Mouse (Mus musculus) stomach, embryonic 15.5 days (tissue): ENCODE data around the gene Asic3. TPM values are rescaled to one million over a fixed set of nuclear protein-coding genes. Genes with fewer than 3 reads are reported as not detected.
A peak's percentile ranks its signal among the peaks of the same experiment; 100 is the strongest.

Experiments
- ATAC-seq: fragments of 200-750 bp; cut with Nextera tagmentation; 2 replicates; pipeline ENCODE4 v1.8.0; 2017; ENCODE audit warnings: low read depth, moderate number of reproducible peaks, moderate TSS enrichment; ENCODE audit not compliant: insufficient read depth, low FRiP score
- H3K27ac ChIP-seq: fragments of 300-500 bp; sonication (generic); 2 replicates; pipeline ENCODE4 v1.5.1; 2015; ENCODE audit warnings: mild to moderate bottlenecking, inconsistent platforms
- H3K27me3 ChIP-seq: fragments of 300-500 bp; sonication (generic); replicated peaks from 2 replicates; pipeline ENCODE4 v1.6.1; 2015; ENCODE audit warnings: inconsistent platforms
- H3K36me3 ChIP-seq: fragments of 300-500 bp; sonication (generic); 2 replicates; pipeline ENCODE4 v1.6.1; 2015; ENCODE audit warnings: inconsistent platforms
- H3K4me1 ChIP-seq: fragments of 300-500 bp; sonication (generic); 2 replicates; pipeline ENCODE4 v1.6.1; 2015; ENCODE audit warnings: inconsistent platforms
- H3K4me2 ChIP-seq: fragments of 300-500 bp; sonication (generic); 2 replicates; pipeline ENCODE4 v1.6.1; 2015; ENCODE audit warnings: mild to moderate bottlenecking, inconsistent platforms
- H3K4me3 ChIP-seq: fragments of 300-500 bp; sonication (generic); replicated peaks from 2 replicates; pipeline ENCODE4 v1.5.1; 2015; ENCODE audit warnings: inconsistent platforms
- H3K9ac ChIP-seq: fragments of 300-500 bp; sonication (generic); 2 replicates; pipeline ENCODE4 v1.6.1; 2015; ENCODE audit warnings: inconsistent platforms
- H3K9me3 ChIP-seq: fragments of 300-500 bp; sonication (generic); 2 replicates; pipeline ENCODE4 v1.6.1; 2016; ENCODE audit warnings: inconsistent platforms
- WGBS: fragments of 180-500 bp; shearing (Covaris S2); methylation state at CpG from one replicate; pipeline ENCODE4 v1.1.7; 2015; 5-methylcytosine and 5-hydroxymethylcytosine counted together
- polyA plus RNA-seq: library from polyadenylated mRNA; unstranded; fragments of >200 nt; fragmentation: Nextera tagmentation; extraction: Ambion mirVana; gene quantifications from 2 replicates; pipeline ENCODE4 v1.2.1, GENCODE M21; 2015

Asic3 gene
- 0.18 TPM in 1 of 2 replicates, not detected in the other for polyA plus RNA-seq

DNA sequence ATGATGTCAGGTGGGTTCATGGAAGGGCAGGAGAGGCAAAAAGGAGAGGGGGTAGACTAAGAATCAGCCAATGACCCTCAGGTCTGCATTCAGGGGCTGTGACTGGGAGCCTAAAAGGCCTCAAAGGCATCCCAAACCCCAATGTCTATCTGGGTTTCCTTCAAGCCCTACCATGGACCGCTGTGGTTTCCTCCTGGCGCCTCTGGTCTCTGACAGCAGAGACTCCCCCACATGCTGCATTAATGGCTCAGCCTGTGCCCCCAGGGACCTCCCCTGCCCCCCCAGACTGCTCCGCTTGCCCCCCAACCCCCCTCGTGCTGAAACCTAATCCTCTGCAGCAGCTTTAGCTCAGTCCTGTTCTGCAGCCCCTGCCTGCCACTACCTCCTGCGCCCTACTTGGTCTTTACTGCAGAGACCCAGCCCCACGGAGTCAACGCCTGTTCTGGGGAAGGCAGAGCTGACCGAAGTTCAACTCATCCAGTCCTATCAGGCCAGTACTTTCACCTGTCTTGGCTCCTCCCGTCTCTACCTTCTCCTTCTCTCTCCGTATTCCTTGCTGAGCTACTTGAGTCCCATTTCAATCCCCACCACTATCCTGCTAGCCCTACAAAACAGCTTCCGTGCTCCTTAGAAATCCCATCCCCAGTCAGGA lies at the start of gene Asic3:
TSS of gene Asic3 (plus strand) at position 351 of the 652 bp plus-strand sequence.
- 36% methylated on average over 11 of the region's 11 CpGs for WGBS
- no peak for ATAC-seq
- Histone ChIP-seq H3K4me2 (no peak within 1 kb of the TSS), H3K4me1 (peaks cover 8% of the 10 kb centered on the region), H3K27ac (no peak within 1 kb of the TSS), H3K9me3 (no peaks in the 10 kb centered on the region), H3K27me3 (no peaks in the 10 kb centered on the region), H3K4me3 (no peak within 1 kb of the TSS), H3K9ac (no peak within 1 kb of the TSS), H3K36me3 (no peaks in the 10 kb centered on the region; the same call in 1 of the 2 replicates)

DNA sequence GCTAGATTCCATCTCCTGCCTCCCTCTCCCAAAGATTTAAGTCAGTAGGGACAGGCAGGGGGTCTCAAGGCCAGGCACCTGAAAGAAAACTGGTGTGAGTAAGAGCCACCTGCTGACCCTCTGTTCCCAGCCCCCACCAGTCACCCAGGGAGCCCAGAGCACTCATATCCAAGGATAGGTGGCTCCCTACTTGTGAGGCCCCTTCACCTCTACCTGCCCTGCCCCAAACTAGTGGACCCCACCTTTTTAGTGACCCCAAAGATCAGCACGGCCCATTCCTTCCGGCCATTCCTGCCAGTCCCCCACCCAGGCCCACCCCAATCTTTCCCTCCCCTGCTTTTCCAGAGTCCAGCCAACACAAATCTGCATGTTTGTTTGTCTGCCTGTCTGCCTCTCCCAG lies 49.7 kb upstream of the Asic3 start:
- Histone ChIP-seq H3K4me1 (no peaks in the 10 kb centered on the region), H3K9me3 (no peaks in the 10 kb centered on the region), H3K27me3 (no peaks in the 10 kb centered on the region), H3K4me3 (no peak overlapping the region), H3K27ac (no peak overlapping the region), H3K4me2 (no peak overlapping the region), H3K36me3 (no peaks in the 10 kb centered on the region), H3K9ac (no peak overlapping the region)
- 70% methylated on average over 2 of the region's 2 CpGs for WGBS
- no peak for ATAC-seq

DNA sequence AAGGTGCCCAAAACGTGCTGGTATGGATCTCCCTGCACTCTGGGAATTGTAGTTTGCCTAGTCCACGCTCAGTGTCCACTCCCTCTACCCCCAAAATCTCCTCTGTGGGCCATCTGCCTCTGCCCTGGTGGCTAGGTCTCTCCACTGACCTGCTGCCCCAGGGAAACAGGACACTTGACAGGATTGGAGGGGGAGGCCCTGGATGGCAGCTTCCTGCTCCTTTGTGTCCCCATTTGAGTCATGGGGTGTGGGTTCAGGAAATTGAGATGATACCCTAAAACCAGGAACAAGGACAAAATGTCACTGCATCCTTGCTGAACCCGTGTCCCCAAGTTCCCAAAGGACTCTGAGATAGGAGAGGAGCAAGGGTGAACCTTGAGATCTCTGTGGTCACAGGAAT lies 49.1 kb upstream of the Asic3 start:
- no peak for ATAC-seq
- no peaks in the 10 kb centered on the region for H3K4me1 ChIP-seq
- 58% methylated on average over 3 of the region's 3 CpGs for WGBS

DNA sequence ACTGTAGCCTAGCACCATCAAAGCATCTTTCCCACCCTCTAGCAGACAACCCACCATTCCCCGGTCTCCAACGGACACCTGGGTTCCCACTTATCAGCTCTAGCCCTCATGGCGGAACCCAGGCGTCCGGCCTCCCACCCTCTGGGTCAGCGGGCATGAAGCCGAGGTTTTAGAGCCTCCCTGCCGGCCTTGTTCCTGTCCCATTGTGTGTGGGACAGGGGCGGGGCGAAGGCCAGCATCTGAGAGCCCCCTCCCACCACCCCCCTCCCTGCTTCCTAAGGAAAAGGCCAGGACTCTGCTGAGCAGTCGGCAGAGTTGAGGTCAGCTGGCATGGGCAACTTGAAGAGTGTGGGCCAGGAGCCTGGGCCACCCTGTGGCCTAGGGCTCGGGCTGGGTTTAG lies 48.7 kb upstream of the Asic3 start, which contains the start of gene Nos3:
TSS of gene Nos3 (plus strand) at position 303 of the 400 bp plus-strand sequence.
- ATAC-seq = no peak
- Histone ChIP-seq H3K4me3 (peak within 1 kb of the TSS; percentile 17; the same call in 1 of the 2 replicates), H3K4me2 (no peak within 1 kb of the TSS)

More for the DNA sequence above, 49.1 kb upstream of the Asic3 start:
- Histone ChIP-seq H3K27me3 (no peaks in the 10 kb centered on the region), H3K36me3 (no peaks in the 10 kb centered on the region), H3K4me2 (no peak overlapping the region), H3K27ac (no peak overlapping the region), H3K9me3 (no peaks in the 10 kb centered on the region), H3K9ac (no peak overlapping the region), H3K4me3 (no peak overlapping the region)

DNA sequence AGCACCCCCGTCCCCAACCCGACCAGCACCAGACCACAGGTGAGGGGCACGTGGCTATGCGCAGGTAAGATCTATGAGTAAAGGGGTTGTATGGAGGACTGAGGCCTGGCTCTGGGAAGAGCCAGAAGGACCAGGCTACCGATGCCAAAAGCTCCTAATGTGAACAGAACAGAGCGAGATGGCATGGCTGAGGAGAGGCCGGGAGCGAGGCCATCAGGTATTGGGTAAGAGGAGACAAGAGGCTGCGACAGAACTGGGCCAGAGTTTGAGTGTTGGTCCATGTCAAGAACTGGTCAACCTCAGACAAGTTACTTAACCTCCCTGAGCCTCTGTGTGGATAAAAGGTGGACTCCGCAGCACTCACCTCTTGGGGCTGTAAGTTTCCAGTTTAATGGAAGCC lies 48.2 kb upstream of the Asic3 start:
- H3K27ac ChIP-seq = no peak overlapping the region
- no peak overlapping the region for H3K9ac ChIP-seq
- H3K27me3 ChIP-seq = no peaks in the 10 kb centered on the region
- no peak for ATAC-seq
- H3K9me3 ChIP-seq = no peaks in the 10 kb centered on the region
- 77% methylated on average over 10 of the region's 10 CpGs for WGBS
- no peaks in the 10 kb centered on the region for H3K4me1 ChIP-seq
- H3K4me2 ChIP-seq = no peak overlapping the region
- no peaks in the 10 kb centered on the region for H3K36me3 ChIP-seq
- peak overlapping the region; percentile 17; the same call in 1 of the 2 replicates for H3K4me3 ChIP-seq

More for the DNA sequence above, 48.7 kb upstream of the Asic3 start, which contains the start of gene Nos3:
- 60% methylated on average over 12 of the region's 12 CpGs for WGBS
- H3K27me3 ChIP-seq = no peaks in the 10 kb centered on the region
- H3K36me3 ChIP-seq = no peaks in the 10 kb centered on the region
- H3K9me3 ChIP-seq = no peaks in the 10 kb centered on the region
- H3K27ac ChIP-seq = no peak within 1 kb of the TSS
- H3K9ac ChIP-seq = no peak within 1 kb of the TSS
- no peaks in the 10 kb centered on the region for H3K4me1 ChIP-seq

DNA sequence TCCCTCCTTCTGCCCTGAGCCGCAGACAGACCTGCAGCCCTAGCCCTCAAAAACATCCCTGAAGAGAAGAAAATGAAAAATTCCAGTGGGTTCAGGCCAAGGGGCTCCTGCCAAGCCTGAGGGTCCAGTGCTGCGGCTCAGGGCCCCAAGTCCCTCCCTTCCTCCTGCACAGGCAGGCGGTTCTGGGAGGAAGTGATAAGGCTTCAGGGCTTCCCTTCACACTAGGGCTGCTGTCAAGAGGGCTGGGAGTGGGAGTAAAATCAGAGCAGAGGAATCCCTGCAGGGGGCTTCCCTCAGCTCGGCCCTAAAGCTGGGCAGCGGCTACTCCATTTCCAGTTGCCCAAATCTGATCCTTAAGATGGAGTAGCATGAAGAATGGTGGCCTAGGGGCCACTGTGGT lies 47.7 kb upstream of the Asic3 start:
- 31% methylated on average over 5 of the region's 5 CpGs for WGBS
- Histone ChIP-seq H3K9ac (no peak overlapping the region), H3K27me3 (no peaks in the 10 kb centered on the region), H3K27ac (no peak overlapping the region), H3K4me2 (no peak overlapping the region), H3K4me3 (no peak overlapping the region), H3K9me3 (no peaks in the 10 kb centered on the region), H3K4me1 (no peaks in the 10 kb centered on the region), H3K36me3 (no peaks in the 10 kb centered on the region)
- no peak for ATAC-seq

DNA sequence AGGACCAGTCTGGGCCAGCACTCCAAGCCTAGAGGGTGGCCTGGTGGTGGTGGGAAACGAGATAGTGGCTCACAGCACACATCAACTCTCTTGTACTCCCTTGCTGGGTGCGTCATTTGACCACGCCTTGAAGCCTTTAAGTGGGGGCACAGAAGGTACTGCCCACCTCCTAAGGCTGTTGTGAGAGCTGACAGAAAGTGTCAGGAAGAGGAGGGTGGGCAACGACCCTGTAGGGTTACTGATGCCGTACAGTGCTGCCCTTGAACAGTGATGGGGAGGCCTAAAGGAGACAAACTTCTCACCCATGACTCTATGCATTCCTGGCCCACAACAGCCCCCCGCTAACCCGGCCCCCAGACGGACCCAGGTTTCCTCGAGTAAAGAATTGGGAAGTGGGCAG lies 46.8 kb upstream of the Asic3 start:
- no peaks in the 10 kb centered on the region for H3K9me3 ChIP-seq
- no peaks in the 10 kb centered on the region for H3K4me1 ChIP-seq
- 76% methylated on average over 9 of the region's 9 CpGs for WGBS
- H3K27ac ChIP-seq = no peak overlapping the region
- no peaks in the 10 kb centered on the region for H3K27me3 ChIP-seq
- no peak for ATAC-seq
- H3K36me3 ChIP-seq = no peaks in the 10 kb centered on the region
- H3K4me2 ChIP-seq = no peak overlapping the region
- no peak overlapping the region for H3K4me3 ChIP-seq
- no peak overlapping the region for H3K9ac ChIP-seq

DNA sequence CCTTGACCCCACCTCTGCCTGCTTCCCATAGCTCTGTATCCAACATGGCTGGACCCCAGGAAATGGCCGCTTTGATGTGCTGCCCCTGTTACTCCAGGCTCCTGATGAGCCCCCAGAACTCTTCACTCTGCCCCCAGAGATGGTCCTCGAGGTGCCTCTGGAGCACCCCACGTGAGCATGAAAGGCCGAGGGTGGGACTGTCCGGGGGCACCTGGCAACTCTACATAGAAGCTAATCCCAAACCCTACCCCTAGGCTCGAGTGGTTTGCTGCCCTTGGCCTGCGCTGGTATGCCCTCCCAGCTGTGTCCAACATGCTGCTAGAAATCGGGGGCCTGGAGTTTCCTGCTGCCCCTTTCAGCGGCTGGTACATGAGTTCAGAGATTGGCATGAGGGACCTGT lies 43.4 kb upstream of the Asic3 start:
- peak; percentile 47; the same call in 1 of the 2 replicates for ATAC-seq
- Histone ChIP-seq H3K27me3 (no peaks in the 10 kb centered on the region), H3K4me2 (no peak overlapping the region), H3K4me3 (no peak overlapping the region), H3K9ac (no peak overlapping the region), H3K27ac (no peak overlapping the region), H3K9me3 (no peaks in the 10 kb centered on the region), H3K4me1 (peaks cover 7% of the 10 kb centered on the region), H3K36me3 (no peaks in the 10 kb centered on the region)
- 88% methylated on average over 9 of the region's 9 CpGs for WGBS

DNA sequence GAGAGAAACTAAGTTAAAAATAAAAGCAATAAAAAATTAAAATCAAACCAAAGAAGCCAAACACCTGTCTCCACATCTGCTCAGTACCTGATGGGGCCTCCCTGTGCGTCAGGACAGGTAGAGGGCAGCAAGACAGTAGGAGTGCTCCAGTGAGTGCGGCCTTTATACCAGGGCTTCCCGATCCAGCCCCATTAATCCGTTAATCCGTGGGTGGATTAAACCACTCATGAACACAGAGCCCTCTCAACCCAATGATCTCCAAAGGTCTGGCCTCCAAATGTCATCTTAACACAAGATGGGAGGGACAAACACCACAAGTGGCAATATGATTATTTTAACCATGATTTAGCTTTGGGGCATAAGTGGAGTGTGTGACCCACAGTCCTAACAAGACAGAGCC lies 39.4 kb upstream of the Asic3 start:
- H3K4me3 ChIP-seq = no peak overlapping the region
- H3K27me3 ChIP-seq = 0 out of 2 replicates have a peak, but pooled peaks cover 3% of the 10 kb centered on the region
- H3K9me3 ChIP-seq = no peaks in the 10 kb centered on the region
- H3K9ac ChIP-seq = no peak overlapping the region
- H3K27ac ChIP-seq = 0 out of 2 replicates have a peak overlapping the region, but pooled peaks have one; percentile 31
- H3K36me3 ChIP-seq = no peaks in the 10 kb centered on the region
- no peak for ATAC-seq
- H3K4me1 ChIP-seq = peaks cover 10% of the 10 kb centered on the region
- WGBS = 73% methylated on average over 5 of the region's 5 CpGs
- no peak overlapping the region; the same call in 1 of the 2 replicates for H3K4me2 ChIP-seq

DNA sequence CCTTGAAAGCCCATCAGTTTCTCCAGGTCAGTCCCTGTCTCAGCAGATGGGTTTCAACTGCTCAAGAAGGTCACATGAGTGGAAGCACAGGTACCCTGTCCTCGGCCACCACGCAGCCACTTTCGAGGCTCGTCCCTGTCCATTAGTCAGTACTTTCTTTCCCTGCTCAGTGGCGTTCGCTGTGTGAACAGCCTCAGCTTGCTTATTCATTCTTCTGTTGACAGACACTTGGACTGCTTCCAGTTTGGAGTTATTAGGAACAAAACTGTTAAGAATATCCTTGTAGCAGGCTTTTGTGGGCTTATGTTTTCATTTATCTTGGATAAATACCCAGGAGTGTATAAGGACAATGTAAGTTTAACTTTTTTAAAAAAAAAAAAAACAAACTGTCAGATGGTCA lies 39.0 kb upstream of the Asic3 start:
- H3K4me3 ChIP-seq = no peak overlapping the region
- WGBS = 27% methylated on average over 6 of the region's 6 CpGs
- peaks cover 10% of the 10 kb centered on the region for H3K4me1 ChIP-seq
- H3K9ac ChIP-seq = no peak overlapping the region
- H3K9me3 ChIP-seq = no peaks in the 10 kb centered on the region
- no peak overlapping the region; the same call in 1 of the 2 replicates for H3K4me2 ChIP-seq
- ATAC-seq = no peak
- no peaks in the 10 kb centered on the region for H3K36me3 ChIP-seq
- 0 out of 2 replicates have a peak, but pooled peaks cover 3% of the 10 kb centered on the region for H3K27me3 ChIP-seq
- H3K27ac ChIP-seq = 0 out of 2 replicates have a peak overlapping the region, but pooled peaks have one; percentile 31

DNA sequence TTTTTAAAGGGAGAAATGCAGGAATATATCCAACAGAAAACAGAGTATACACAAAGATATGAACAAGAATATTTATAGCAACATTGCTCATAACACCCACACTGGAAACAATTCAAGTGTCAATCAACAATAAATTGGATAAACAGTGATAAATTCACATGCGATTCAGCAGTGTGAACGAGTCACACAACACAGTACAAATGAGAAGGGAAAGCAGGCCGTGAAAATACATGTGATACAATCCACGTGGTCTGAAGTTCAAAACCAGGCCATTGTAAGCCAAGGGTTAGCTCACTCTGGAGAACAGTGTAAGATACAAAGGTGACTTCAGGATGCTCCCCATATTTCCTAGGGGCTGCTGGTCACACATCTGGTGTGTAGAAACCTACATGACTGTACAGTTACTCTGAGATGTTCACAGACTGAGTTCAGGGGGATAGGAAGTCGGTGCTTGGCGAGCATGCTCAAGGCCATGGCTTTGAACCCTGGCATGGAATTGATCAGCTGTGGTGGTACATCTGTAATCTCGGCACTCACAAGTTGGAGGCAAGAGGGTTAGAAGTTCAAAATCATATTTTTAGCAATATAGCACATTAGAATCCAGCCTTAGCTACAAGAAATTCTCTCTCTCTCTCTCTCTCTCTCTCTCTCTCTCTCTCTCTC lies 38.4 kb upstream of the Asic3 start:
- Histone ChIP-seq H3K4me2 (no peak overlapping the region), H3K27me3 (0 out of 2 replicates have a peak, but pooled peaks cover 3% of the 10 kb centered on the region), H3K36me3 (no peaks in the 10 kb centered on the region), H3K27ac (no peak overlapping the region), H3K9me3 (no peaks in the 10 kb centered on the region), H3K4me3 (no peak overlapping the region), H3K4me1 (peaks cover 10% of the 10 kb centered on the region), H3K9ac (no peak overlapping the region)
- no peak for ATAC-seq
- WGBS = 49% methylated on average over 7 of the region's 7 CpGs

DNA sequence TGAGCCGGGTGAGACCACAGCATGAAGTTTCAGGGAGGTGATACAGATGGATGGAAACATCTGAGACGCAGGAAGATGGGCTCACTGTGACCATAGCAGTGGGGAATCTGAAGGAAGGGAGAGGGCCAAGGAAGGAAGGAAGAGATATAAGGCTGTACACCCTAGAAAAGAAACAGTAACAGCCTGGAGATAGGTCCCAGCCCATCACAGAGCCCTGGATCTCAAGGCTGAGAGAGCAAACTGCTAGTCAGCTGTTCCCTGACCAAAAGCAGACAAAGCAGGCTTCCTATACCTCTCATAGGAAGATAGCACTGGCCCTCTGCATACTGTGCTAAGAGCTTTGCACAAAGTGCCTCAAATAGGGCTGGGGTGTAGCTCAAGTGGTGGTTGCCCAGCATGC lies 34.5 kb upstream of the Asic3 start:
- no peak overlapping the region for H3K9ac ChIP-seq
- no peaks in the 10 kb centered on the region for H3K9me3 ChIP-seq
- H3K4me2 ChIP-seq = no peak overlapping the region
- H3K27me3 ChIP-seq = 0 out of 2 replicates have a peak, but pooled peaks cover 3% of the 10 kb centered on the region
- no peak for ATAC-seq
- H3K27ac ChIP-seq = no peak overlapping the region
- peaks cover 15% of the 10 kb centered on the region for H3K4me1 ChIP-seq
- H3K36me3 ChIP-seq = no peaks in the 10 kb centered on the region
- H3K4me3 ChIP-seq = no peak overlapping the region
- 85% methylated on average over 2 of the region's 2 CpGs for WGBS
